Mouse (Mus musculus) heart, postnatal 10 days (tissue): ENCODE measurements around the gene Gpbp1. TPM values are rescaled to one million over a fixed set of nuclear protein-coding genes. Genes with fewer than 3 reads are reported as not detected.

Experiments used
- DNase-seq, 2 experiments: peaks; one replicate each; pipeline ENCODE4 v3.0.0; 2021
- intact Hi-C: fragments of 180-260 bp; cut with DNase I; formaldehyde crosslinking; loops from one replicate; pipeline ENCODE4 v1.15.1; 2025
- total RNA-seq, 2 experiments: library from RNA; stranded (reverse); gene quantifications; 2 replicates each; pipeline ENCODE4 v1.2.3; 2021

The Gpbp1 gene
- total RNA-seq, 2 experiments from 2014 or later, result 50.0 to 50.2 TPM

GRCm38 (mm10) chr13:111384011-111384985 lies 105.6 kb downstream of the Gpbp1 start:
- peak; percentile 10 to 12 for DNase-seq
- intact Hi-C loops, result no loop called here

Other genes starting within 250 kb of the Gpbp1 start
- not detected for gene Actbl2, start 235.1 kb downstream of the Gpbp1 start, total RNA-seq
- not detected for gene Gm49496, start 59.8 kb upstream of the Gpbp1 start, total RNA-seq
- not detected for gene Gm10198, start 102.7 kb upstream of the Gpbp1 start, total RNA-seq
- gene Mier3, start 190.9 kb upstream of the Gpbp1 start, total RNA-seq, result 10 to 100 TPM; 20.5 to 21.7 TPM